Mouse (Mus musculus) hindbrain, embryonic 11.5 days (tissue): ENCODE measurements around the gene Svs3b. TPM values are rescaled to one million over a fixed set of nuclear protein-coding genes. Genes with fewer than 3 reads are reported as not detected.
"Not testable (repeated sequence)": the region's sequence is repeated elsewhere in the genome, so short reads cannot be mapped to it uniquely, and the experiment has no call there.

ENCODE experiments used
- ATAC-seq: fragments of 200-750 bp; cut with Nextera tagmentation; 2 replicates; pipeline ENCODE4 v1.8.0; 2017; ENCODE audit warnings: mild to moderate bottlenecking, moderate TSS enrichment, moderate library complexity; ENCODE audit not compliant: low FRiP score
- DNase-seq: peaks from one replicate; pipeline ENCODE4 v3.0.0-alpha.2; 2015; ENCODE audit warnings: low spot score
- H3K27ac ChIP-seq: fragments of 300-500 bp; sonication (generic); 2 replicates; pipeline ENCODE4 v1.5.1; 2014; ENCODE audit warnings: mild to moderate bottlenecking, low read depth, low read length
- H3K27me3 ChIP-seq: fragments of 300-500 bp; sonication (generic); 2 replicates; pipeline ENCODE4 v1.6.1; 2014; ENCODE audit warnings: mild to moderate bottlenecking, low read length, moderate library complexity, mixed read lengths; ENCODE audit not compliant: control insufficient read depth, insufficient read depth
- H3K36me3 ChIP-seq: fragments of 300-500 bp; sonication (generic); 2 replicates; pipeline ENCODE4 v1.6.1; 2014; ENCODE audit warnings: mild to moderate bottlenecking, low read length, moderate library complexity, mixed read lengths; ENCODE audit not compliant: control insufficient read depth, insufficient read depth
- H3K4me1 ChIP-seq: fragments of 300-500 bp; sonication (generic); replicated peaks from 2 replicates; pipeline ENCODE4 v1.6.1; 2014; ENCODE audit warnings: low read length, mixed read lengths; ENCODE audit not compliant: control insufficient read depth, insufficient read depth
- H3K4me2 ChIP-seq: fragments of 300-500 bp; sonication (generic); replicated peaks from 2 replicates; pipeline ENCODE4 v1.6.1; 2014; ENCODE audit warnings: mild to moderate bottlenecking, low read depth, low read length
- H3K4me3 ChIP-seq: fragments of 300-500 bp; sonication (generic); 2 replicates; pipeline ENCODE4 v1.5.1; 2014; ENCODE audit warnings: low read depth, low read length
- H3K9ac ChIP-seq: fragments of 300-500 bp; sonication (generic); 2 replicates; pipeline ENCODE4 v1.6.1; 2014; ENCODE audit warnings: low read depth, low read length
- H3K9me3 ChIP-seq: fragments of 300-500 bp; sonication (generic); 2 replicates; pipeline ENCODE4 v1.6.1; 2016; ENCODE audit warnings: low read length; ENCODE audit not compliant: control insufficient read depth
- WGBS: fragments of 180-500 bp; shearing (Covaris S2); extraction: QIAGEN DNeasy Blood & Tissue Kit; methylation state at CpG from one replicate; pipeline ENCODE4 v1.1.7; 2014; 5-methylcytosine and 5-hydroxymethylcytosine counted together
- polyA plus RNA-seq: library from polyadenylated mRNA; unstranded; fragments of >200 nt; fragmentation: Nextera tagmentation; extraction: Ambion mirVana; gene quantifications from 2 replicates; pipeline ENCODE4 v1.2.1, GENCODE M21; 2014

Gene Svs3b
- polyA plus RNA-seq, result not detected in 2 replicates

GRCm38 (mm10) chr2:164256540-164256939 is at the start of gene Svs3b:
Svs3b (minus strand) TSS chr2:164256640.
- H3K4me1 ChIP-seq, H3K9ac ChIP-seq, H3K4me2 ChIP-seq, H3K27me3 ChIP-seq, H3K9me3 ChIP-seq, H3K36me3 ChIP-seq, H3K4me3 ChIP-seq, H3K27ac ChIP-seq, DNase-seq, ATAC-seq: not testable (repeated sequence)
- WGBS, result 84% methylated on average over 1 of the region's 1 CpGs

DNA sequence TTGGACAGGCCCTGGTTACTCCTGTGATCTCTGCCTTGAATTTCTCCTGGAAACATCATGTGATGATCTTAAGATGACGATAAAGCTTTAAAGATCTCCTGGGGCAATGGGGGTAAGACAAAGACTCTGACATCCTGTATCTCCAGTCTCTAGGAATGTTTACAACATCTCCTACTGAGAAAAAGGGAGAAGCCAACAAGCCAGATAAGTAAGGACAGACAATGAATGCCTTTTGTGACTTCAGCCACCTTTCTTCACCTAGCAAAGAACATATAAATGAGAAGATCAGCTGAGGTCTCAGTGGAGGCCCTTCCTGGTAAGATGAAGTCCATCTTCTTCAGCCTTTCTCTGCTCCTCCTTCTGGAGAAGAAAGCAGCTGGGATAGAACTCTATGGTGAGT is 32.5 kb upstream of the Svs3b start, which contains the start of gene Svs3a:
Svs3a (plus strand) TSS at position 301 of the 400 bp plus-strand sequence.
- 75% methylated on average over 1 of the region's 1 CpGs for WGBS
- not testable (repeated sequence) for ATAC-seq

DNA sequence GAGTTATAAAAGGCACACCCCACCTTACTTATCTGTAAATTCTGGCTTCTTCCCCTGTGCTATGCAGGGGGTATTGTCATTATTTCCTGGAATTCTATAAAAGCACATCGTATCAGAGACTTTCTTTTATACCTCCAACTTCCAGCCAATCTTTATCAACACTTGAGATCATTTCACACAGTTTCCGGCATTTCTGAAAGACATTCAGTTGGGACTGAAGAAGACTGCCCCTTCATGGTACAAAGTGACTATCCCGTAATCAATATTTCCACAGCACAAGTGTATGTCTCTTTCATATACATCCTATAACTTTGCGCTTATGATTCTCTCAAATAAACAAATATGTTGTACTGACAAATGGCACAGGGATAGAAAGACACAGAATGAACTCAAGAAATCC is 21.9 kb upstream of the Svs3b start, which contains the start of gene Svs4:
Svs4 (minus strand) TSS at position 101 of the 400 bp plus-strand sequence.
- no peak within 1 kb of the TSS for H3K4me3 ChIP-seq
- 94% methylated on average over 4 of the region's 4 CpGs for whole genome bisulfite sequencing
- H3K4me2 ChIP-seq, result no peak within 1 kb of the TSS
- no peaks in the 10 kb centered on the region for H3K27me3 ChIP-seq
- no peaks in the 10 kb centered on the region for H3K36me3 ChIP-seq
- DNase-seq (no peak), ATAC-seq (no peak)
- no peak within 1 kb of the TSS for H3K27ac ChIP-seq
- H3K4me1 ChIP-seq, result no peaks in the 10 kb centered on the region
- no peak within 1 kb of the TSS for H3K9ac ChIP-seq
- H3K9me3 ChIP-seq, result no peaks in the 10 kb centered on the region

More for the DNA sequence above, 32.5 kb upstream of the Svs3b start, which contains the start of gene Svs3a:
- H3K27me3 ChIP-seq, H3K9me3 ChIP-seq, H3K4me3 ChIP-seq, H3K4me2 ChIP-seq, DNase-seq, H3K9ac ChIP-seq, H3K4me1 ChIP-seq, H3K36me3 ChIP-seq, H3K27ac ChIP-seq: not testable (repeated sequence)

DNA sequence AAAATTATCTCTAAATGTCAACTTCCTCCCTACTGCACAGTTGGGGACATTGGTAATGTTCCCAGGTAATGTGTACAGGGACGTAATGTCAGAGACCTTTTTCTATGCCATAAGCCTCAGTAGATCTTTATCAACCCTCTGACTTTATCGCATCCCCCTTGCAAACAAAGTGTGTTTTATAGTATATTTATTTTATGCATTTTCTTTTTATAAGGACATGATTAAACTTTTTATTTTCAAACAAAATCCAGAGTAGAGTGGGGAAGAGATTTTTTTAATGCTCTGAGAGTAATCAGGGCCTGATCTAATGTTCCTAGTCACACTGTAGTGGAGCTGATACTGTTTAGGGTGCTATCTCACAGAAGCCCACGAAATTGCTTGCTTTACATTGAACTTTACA is 18.1 kb downstream of the Svs3b start, which contains the start of gene Svs2:
Svs2 (minus strand) TSS at position 101 of the 400 bp plus-strand sequence.
- no peak for DNase-seq

DNA sequence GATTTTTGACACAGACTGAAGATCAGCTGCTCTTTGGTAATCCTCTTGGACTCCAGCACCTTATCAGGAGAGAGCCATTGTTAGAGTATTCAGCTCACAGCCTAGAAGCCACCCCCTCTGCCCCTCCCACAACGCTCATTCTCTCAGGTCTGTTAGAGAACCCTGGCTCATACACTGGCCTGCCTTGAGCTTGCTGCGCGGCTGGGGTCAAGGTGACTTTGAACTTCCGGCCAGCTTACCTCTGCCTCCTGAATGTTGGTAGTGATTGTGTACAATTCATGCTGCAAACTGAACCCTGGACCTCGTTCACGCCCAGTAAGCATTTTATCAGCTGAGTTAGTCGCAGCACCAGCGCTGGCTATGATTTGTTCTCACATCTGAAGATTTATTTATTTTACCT is 23.8 kb downstream of the Svs3b start:
- ATAC-seq, result no peak
- no peak for DNase-seq
- WGBS, result 92% methylated on average over 8 of the region's 8 CpGs
- no peaks in the 10 kb centered on the region for H3K27me3 ChIP-seq
- no peak overlapping the region for H3K4me2 ChIP-seq
- no peaks in the 10 kb centered on the region for H3K36me3 ChIP-seq
- no peak overlapping the region for H3K4me3 ChIP-seq
- no peaks in the 10 kb centered on the region for H3K9me3 ChIP-seq
- H3K27ac ChIP-seq, result no peak overlapping the region
- no peaks in the 10 kb centered on the region for H3K4me1 ChIP-seq
- H3K9ac ChIP-seq, result no peak overlapping the region

More for the DNA sequence above, 18.1 kb downstream of the Svs3b start, which contains the start of gene Svs2:
- ATAC-seq, result no peak
- H3K27ac ChIP-seq, result no peak within 1 kb of the TSS
- H3K36me3 ChIP-seq, result no peaks in the 10 kb centered on the region
- H3K4me2 ChIP-seq, result no peak within 1 kb of the TSS
- no peaks in the 10 kb centered on the region for H3K9me3 ChIP-seq
- WGBS, result 84% methylated on average over 3 of the region's 3 CpGs
- no peaks in the 10 kb centered on the region for H3K27me3 ChIP-seq
- no peak within 1 kb of the TSS for H3K9ac ChIP-seq
- H3K4me1 ChIP-seq, result no peaks in the 10 kb centered on the region
- no peak within 1 kb of the TSS for H3K4me3 ChIP-seq

- Histone ChIP-seq H3K4me2 (no peak overlapping the region), H3K4me1 (no peaks in the 10 kb centered on the region), H3K27me3 (no peaks in the 10 kb centered on the region), H3K4me3 (no peak overlapping the region), H3K9ac (no peak overlapping the region), H3K36me3 (no peaks in the 10 kb centered on the region), H3K27ac (no peak overlapping the region), H3K9me3 (no peaks in the 10 kb centered on the region)
- DNase-seq (no peak), ATAC-seq (no peak)
- 86% methylated on average over 8 of the region's 8 CpGs for WGBS
Measured at GRCm38 (mm10) chr2:164228361-164229070, 27.9 kb downstream of the Svs3b start.

DNA sequence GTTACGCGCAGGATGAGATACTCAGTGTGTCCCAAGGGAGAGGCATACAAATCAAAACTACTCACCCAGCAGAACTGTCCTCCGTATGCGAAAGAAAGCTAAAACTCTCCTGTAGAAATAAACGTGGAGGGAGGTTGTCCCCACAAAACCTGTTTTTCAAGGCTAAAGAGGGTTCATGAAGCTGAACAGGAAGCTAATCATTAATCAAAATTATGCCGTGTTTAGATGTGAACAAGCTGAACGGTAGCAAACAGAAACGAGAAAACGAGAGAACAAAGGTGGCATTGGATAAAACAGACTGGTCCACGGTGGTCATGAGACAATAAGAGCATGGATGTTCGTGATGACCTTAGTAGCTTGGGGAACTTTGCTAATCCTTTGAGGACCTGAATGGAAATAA is 34.9 kb downstream of the Svs3b start, which contains the start of gene Wfdc15b:
Wfdc15b (minus strand) TSS at position 139 of the 400 bp plus-strand sequence.
- no peak within 1 kb of the TSS for H3K27ac ChIP-seq
- H3K27me3 ChIP-seq, result no peaks in the 10 kb centered on the region
- H3K4me2 ChIP-seq, result no peak within 1 kb of the TSS
- ATAC-seq, result no peak
- H3K4me3 ChIP-seq, result no peak within 1 kb of the TSS
- no peak for DNase-seq
- H3K9me3 ChIP-seq, result no peaks in the 10 kb centered on the region
- H3K9ac ChIP-seq, result no peak within 1 kb of the TSS
- H3K4me1 ChIP-seq, result no peaks in the 10 kb centered on the region
- H3K36me3 ChIP-seq, result no peaks in the 10 kb centered on the region
- WGBS, result 77% methylated on average over 11 of the region's 11 CpGs

- H3K9me3 ChIP-seq, result no peaks in the 10 kb centered on the region
- H3K27me3 ChIP-seq, result no peaks in the 10 kb centered on the region
- no peaks in the 10 kb centered on the region for H3K4me1 ChIP-seq
- ATAC-seq (no peak), DNase-seq (no peak)
- no peak overlapping the region for H3K27ac ChIP-seq
- H3K4me2 ChIP-seq, result no peak overlapping the region
- H3K4me3 ChIP-seq, result no peak overlapping the region
- no peak overlapping the region for H3K9ac ChIP-seq
- H3K36me3 ChIP-seq, result no peaks in the 10 kb centered on the region
- WGBS, result 87% methylated on average over 9 of the region's 9 CpGs
Measured at GRCm38 (mm10) chr2:164219295-164219694, 37.1 kb downstream of the Svs3b start.

DNA sequence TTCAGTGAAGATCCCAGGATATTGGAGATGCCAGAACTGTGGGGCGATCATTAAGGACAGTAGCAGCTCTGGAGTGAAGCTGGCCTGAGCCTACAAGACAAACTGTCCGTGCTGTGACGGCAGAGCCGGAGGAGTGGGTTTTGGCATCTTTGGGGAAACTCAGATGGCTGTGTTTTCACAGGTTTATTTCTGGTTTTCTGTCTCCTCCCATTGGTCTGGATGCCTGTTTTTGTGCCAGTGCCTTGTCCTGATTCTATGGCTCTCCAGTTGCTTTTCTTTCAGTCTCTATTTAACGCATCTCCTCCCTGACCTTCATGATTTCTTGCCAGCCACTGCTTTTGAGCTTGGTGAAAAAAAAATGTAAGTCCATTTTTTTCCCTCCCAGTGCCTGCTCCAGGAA is 43.7 kb downstream of the Svs3b start:
- Histone ChIP-seq H3K27ac (no peak overlapping the region), H3K9ac (no peak overlapping the region), H3K27me3 (no peaks in the 10 kb centered on the region), H3K9me3 (no peaks in the 10 kb centered on the region), H3K4me3 (no peak overlapping the region), H3K4me2 (no peak overlapping the region), H3K36me3 (no peaks in the 10 kb centered on the region), H3K4me1 (no peaks in the 10 kb centered on the region)
- no peak for ATAC-seq
- DNase-seq, result no peak
- WGBS, result 86% methylated on average over 5 of the region's 5 CpGs
